Mouse (Mus musculus): ENCODE results near the gene Prepl. TPM values are rescaled to one million over a fixed set of nuclear protein-coding genes. Genes with fewer than 3 reads are reported as not detected.

Gene Prepl
- polyA plus RNA-seq, 1 experiment: 17.1 TPM

DNA sequence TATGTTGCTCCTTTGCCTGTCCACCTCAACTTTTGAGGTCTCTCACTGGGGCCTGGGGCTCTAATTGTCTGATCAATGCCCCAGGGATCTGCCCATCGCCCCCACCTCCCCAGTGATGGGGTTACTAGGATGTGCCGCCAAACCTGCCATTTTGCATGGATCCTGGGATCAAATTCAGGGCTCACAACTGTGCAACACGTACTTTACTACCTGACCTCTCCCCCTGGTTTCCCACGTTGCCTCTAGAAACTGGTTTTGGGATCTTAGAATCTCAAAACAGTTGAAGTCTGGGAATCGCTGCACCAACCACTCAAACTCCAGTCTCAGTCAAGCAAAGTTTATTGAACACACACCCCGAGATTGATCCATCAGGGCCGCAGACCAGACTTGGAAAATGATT lies 31.8 kb downstream of the Prepl start:
- Histone ChIP-seq H3K4me3 (ENCODE audit: insufficient read depth, poor library complexity, severe bottlenecking) (no peak overlapping the region), H3K36me3 (ENCODE audit: control insufficient read depth, insufficient read depth) (peaks cover 2% of the 10 kb centered on the region), H3ac (ENCODE audit: control insufficient read depth, insufficient read length, low read depth) (no peak overlapping the region), H3K27me3 (ENCODE audit: control insufficient read depth, insufficient read depth, insufficient read length) (no peaks in the 10 kb centered on the region), H3K79me3 (ENCODE audit: low read depth) (no peaks in the 10 kb centered on the region), H3K79me2 (ENCODE audit: control insufficient read depth, insufficient read depth) (no peaks in the 10 kb centered on the region)
- TF ChIP-seq USF1 (IDR thresholded peaks at IDR 0.05; ENCODE audit: low read depth) (no peak), MYOG (IDR thresholded peaks at IDR 0.05; ENCODE audit: control insufficient read depth, extremely low read depth, insufficient read length) (no peak), MYOD1 (IDR thresholded peaks at IDR 0.05; ENCODE audit: control insufficient read depth, insufficient read length, low read depth) (no peak), FOSL1 (IDR thresholded peaks at IDR 0.05; ENCODE audit: insufficient read depth, low read length, poor library complexity, severe bottlenecking) (no peak), MAX (IDR thresholded peaks at IDR 0.05) (no peak), CEBPB (IDR thresholded peaks at IDR 0.05; ENCODE audit: low read depth) (no peak), CTCF (IDR thresholded peaks at IDR 0.05; ENCODE audit: control insufficient read depth, insufficient read depth, insufficient read length) (no peak)

DNA sequence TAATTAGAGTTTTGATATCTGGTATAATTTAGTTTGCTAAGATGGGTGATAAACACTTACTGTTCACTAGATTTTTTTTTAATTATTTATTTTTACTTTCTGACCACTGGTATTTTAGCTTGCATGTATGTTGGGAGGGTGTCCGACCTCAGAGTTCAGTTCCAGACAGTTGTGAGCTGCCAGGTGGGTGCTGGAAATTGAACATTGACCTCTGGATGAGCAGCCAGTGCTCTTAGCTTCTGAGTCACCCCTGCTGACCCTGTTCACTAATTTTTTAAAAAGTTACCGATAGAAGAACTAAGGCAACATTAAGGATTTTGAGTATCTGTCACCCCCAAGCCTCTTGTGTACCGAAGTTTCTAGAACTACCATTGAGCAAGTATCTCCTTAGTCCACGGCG lies 41.7 kb downstream of the Prepl start:
- no peaks in the 10 kb centered on the region for H3K79me2 ChIP-seq (ENCODE audit: control insufficient read depth, insufficient read depth)
- no peak overlapping the region for H3K4me3 ChIP-seq (ENCODE audit: insufficient read depth, poor library complexity, severe bottlenecking)
- TF ChIP-seq USF1 (IDR thresholded peaks at IDR 0.05; ENCODE audit: low read depth) (no peak), CEBPB (IDR thresholded peaks at IDR 0.05; ENCODE audit: low read depth) (no peak), FOSL1 (IDR thresholded peaks at IDR 0.05; ENCODE audit: insufficient read depth, low read length, poor library complexity, severe bottlenecking) (no peak), CTCF (IDR thresholded peaks at IDR 0.05; ENCODE audit: control insufficient read depth, insufficient read depth, insufficient read length) (no peak), MYOD1 (IDR thresholded peaks at IDR 0.05; ENCODE audit: control insufficient read depth, insufficient read length, low read depth) (no peak), MAX (IDR thresholded peaks at IDR 0.05) (no peak), MYOG (IDR thresholded peaks at IDR 0.05; ENCODE audit: control insufficient read depth, extremely low read depth, insufficient read length) (no peak)
- H3K36me3 ChIP-seq (ENCODE audit: control insufficient read depth, insufficient read depth): no peaks in the 10 kb centered on the region
- no peaks in the 10 kb centered on the region for H3K79me3 ChIP-seq (ENCODE audit: low read depth)
- no peak overlapping the region for H3ac ChIP-seq (ENCODE audit: control insufficient read depth, insufficient read length, low read depth)
- no peaks in the 10 kb centered on the region for H3K27me3 ChIP-seq (ENCODE audit: control insufficient read depth, insufficient read depth, insufficient read length)

- Histone ChIP-seq H3K36me3 (ENCODE audit: control insufficient read depth, insufficient read depth) (no peaks in the 10 kb centered on the region), H3K27me3 (ENCODE audit: control insufficient read depth, insufficient read depth, insufficient read length) (no peaks in the 10 kb centered on the region), H3K4me3 (ENCODE audit: insufficient read depth, poor library complexity, severe bottlenecking) (no peak overlapping the region), H3K79me3 (ENCODE audit: low read depth) (no peaks in the 10 kb centered on the region), H3ac (ENCODE audit: control insufficient read depth, insufficient read length, low read depth) (no peak overlapping the region), H3K79me2 (ENCODE audit: control insufficient read depth, insufficient read depth) (no peaks in the 10 kb centered on the region)
- no peak for TF ChIP-seq CTCF (IDR thresholded peaks at IDR 0.05; ENCODE audit: control insufficient read depth, insufficient read depth, insufficient read length)
- no peak for TF ChIP-seq MYOD1 (IDR thresholded peaks at IDR 0.05; ENCODE audit: control insufficient read depth, insufficient read length, low read depth)
- no peak for TF ChIP-seq FOSL1 (IDR thresholded peaks at IDR 0.05; ENCODE audit: insufficient read depth, low read length, poor library complexity, severe bottlenecking)
- TF ChIP-seq USF1 (IDR thresholded peaks at IDR 0.05; ENCODE audit: low read depth): no peak
- TF ChIP-seq CEBPB (IDR thresholded peaks at IDR 0.05; ENCODE audit: low read depth): no peak
- TF ChIP-seq MYOG (IDR thresholded peaks at IDR 0.05; ENCODE audit: control insufficient read depth, extremely low read depth, insufficient read length): no peak
Measured at GRCm38 (mm10) chr17:85045160-85045559, 44.9 kb downstream of the Prepl start.

- H3K36me3 ChIP-seq (ENCODE audit: control insufficient read depth, insufficient read depth): no peaks in the 10 kb centered on the region
- no peaks in the 10 kb centered on the region for H3K79me2 ChIP-seq (ENCODE audit: control insufficient read depth, insufficient read depth)
- no peak overlapping the region for H3K4me3 ChIP-seq (ENCODE audit: insufficient read depth, poor library complexity, severe bottlenecking)
- TF ChIP-seq MAX (IDR thresholded peaks at IDR 0.05) (no peak), MYOG (IDR thresholded peaks at IDR 0.05; ENCODE audit: control insufficient read depth, extremely low read depth, insufficient read length) (no peak), MYOD1 (IDR thresholded peaks at IDR 0.05; ENCODE audit: control insufficient read depth, insufficient read length, low read depth) (no peak), CTCF (IDR thresholded peaks at IDR 0.05; ENCODE audit: control insufficient read depth, insufficient read depth, insufficient read length) (no peak), CEBPB (IDR thresholded peaks at IDR 0.05; ENCODE audit: low read depth) (no peak), USF1 (IDR thresholded peaks at IDR 0.05; ENCODE audit: low read depth) (no peak), FOSL1 (IDR thresholded peaks at IDR 0.05; ENCODE audit: insufficient read depth, low read length, poor library complexity, severe bottlenecking) (no peak)
- no peak overlapping the region for H3ac ChIP-seq (ENCODE audit: control insufficient read depth, insufficient read length, low read depth)
- H3K27me3 ChIP-seq (ENCODE audit: control insufficient read depth, insufficient read depth, insufficient read length): no peaks in the 10 kb centered on the region
- no peaks in the 10 kb centered on the region for H3K79me3 ChIP-seq (ENCODE audit: low read depth)
Measured at GRCm38 (mm10) chr17:85044466-85044865, 45.6 kb downstream of the Prepl start.

- Histone ChIP-seq H3K79me3 (ENCODE audit: low read depth) (no peaks in the 10 kb centered on the region), H3K79me2 (ENCODE audit: control insufficient read depth, insufficient read depth) (no peaks in the 10 kb centered on the region), H3ac (ENCODE audit: control insufficient read depth, insufficient read length, low read depth) (no peak overlapping the region), H3K27me3 (ENCODE audit: control insufficient read depth, insufficient read depth, insufficient read length) (no peaks in the 10 kb centered on the region), H3K36me3 (ENCODE audit: control insufficient read depth, insufficient read depth) (no peaks in the 10 kb centered on the region), H3K4me3 (ENCODE audit: insufficient read depth, poor library complexity, severe bottlenecking) (no peak overlapping the region)
- TF ChIP-seq MYOD1 (IDR thresholded peaks at IDR 0.05; ENCODE audit: control insufficient read depth, insufficient read length, low read depth): no peak
- no peak for TF ChIP-seq MAX (IDR thresholded peaks at IDR 0.05)
- no peak for TF ChIP-seq USF1 (IDR thresholded peaks at IDR 0.05; ENCODE audit: low read depth)
- TF ChIP-seq CTCF (IDR thresholded peaks at IDR 0.05; ENCODE audit: control insufficient read depth, insufficient read depth, insufficient read length): no peak
- no peak for TF ChIP-seq CEBPB (IDR thresholded peaks at IDR 0.05; ENCODE audit: low read depth)
Measured at GRCm38 (mm10) chr17:85043404-85043816, 46.6 kb downstream of the Prepl start.

DNA sequence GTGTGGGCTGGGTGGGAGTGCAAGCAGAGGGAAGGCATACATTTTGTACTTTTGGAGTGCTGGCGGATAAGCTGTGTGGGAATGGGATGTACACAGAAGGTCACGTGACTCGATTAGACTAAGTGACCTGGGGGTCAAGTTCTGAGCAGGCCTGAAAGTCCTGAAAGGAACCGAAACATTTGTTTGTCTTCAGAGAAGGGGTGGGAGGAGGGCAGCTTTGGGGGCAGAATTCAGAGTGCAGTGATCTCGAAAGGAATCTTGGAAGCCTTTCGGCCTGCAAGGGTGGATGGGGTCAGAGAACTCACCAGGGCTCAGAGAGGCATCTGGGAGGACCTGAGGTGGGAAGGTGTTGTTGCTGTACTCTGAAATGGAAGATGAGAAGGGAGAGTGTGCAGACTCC lies 47.6 kb downstream of the Prepl start:
- Histone ChIP-seq H3K79me2 (ENCODE audit: control insufficient read depth, insufficient read depth) (no peaks in the 10 kb centered on the region), H3ac (ENCODE audit: control insufficient read depth, insufficient read length, low read depth) (no peak overlapping the region), H3K79me3 (ENCODE audit: low read depth) (no peaks in the 10 kb centered on the region), H3K27me3 (ENCODE audit: control insufficient read depth, insufficient read depth, insufficient read length) (no peaks in the 10 kb centered on the region), H3K36me3 (ENCODE audit: control insufficient read depth, insufficient read depth) (no peaks in the 10 kb centered on the region), H3K4me3 (ENCODE audit: insufficient read depth, poor library complexity, severe bottlenecking) (no peak overlapping the region)
- TF ChIP-seq MYOD1 (IDR thresholded peaks at IDR 0.05; ENCODE audit: control insufficient read depth, insufficient read length, low read depth) (no peak), MAX (IDR thresholded peaks at IDR 0.05) (no peak)

Data from C2C12 (cell line).